Mouse (Mus musculus): ENCODE results near the gene Capza2. TPM values are rescaled to one million over a fixed set of nuclear protein-coding genes. Genes with fewer than 3 reads are reported as not detected.

Gene Capza2
- polyA plus RNA-seq, 1 experiment = 161 TPM

DNA sequence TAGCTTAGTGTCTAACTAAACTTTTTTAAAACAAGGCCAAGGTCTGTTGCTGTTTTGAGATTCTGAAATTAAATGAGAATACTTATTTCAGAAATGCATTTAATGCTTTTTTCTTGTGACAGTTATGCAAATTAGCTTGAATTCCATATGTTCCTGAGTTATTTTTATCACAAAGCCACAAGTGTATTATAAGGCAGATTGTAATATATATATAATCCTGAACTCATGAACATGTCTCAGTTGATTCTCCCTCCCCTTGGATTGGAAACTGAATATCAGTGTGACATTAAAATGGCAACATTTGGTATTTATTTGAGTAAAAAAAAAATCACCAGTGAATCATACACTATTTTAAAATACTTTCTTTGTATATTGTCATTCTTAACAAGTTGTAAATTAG is 30.0 kb downstream of the Capza2 start:
- TF ChIP-seq POLR2A (IDR thresholded peaks at IDR 0.05; ENCODE audit: insufficient read depth, low read depth, low read length) = no peak

DNA sequence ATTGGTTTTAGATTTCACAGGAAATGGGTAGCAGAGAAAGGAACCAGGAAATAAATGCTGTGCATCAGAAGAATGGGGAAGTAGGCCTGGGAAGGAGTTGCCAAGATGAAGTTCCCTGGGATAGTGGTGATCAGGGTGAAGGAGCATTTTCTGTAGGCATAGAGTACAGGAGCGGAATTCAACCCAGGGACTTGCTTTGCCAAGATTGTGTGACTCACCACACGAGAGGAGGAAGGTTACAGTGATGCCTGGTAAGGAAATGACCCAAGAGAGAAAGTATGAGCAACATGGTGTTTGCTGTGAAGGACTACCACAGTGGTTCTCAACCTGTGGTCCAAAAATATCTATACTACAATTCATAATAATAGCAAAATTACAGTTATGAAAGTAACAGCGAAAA is 31.8 kb downstream of the Capza2 start:
- Histone ChIP-seq H3K4me1 (ENCODE audit: control insufficient read depth, insufficient read depth, low read length) (no peaks in the 10 kb centered on the region), H3K27ac (ENCODE audit: insufficient read depth, low read depth, low read length) (no peak overlapping the region), H3K4me3 (ENCODE audit: insufficient read depth, low read depth, low read length) (no peak overlapping the region)
- no peak for TF ChIP-seq CTCF (IDR thresholded peaks at IDR 0.05; ENCODE audit: insufficient read depth, low read depth, low read length)
- TF ChIP-seq POLR2A (IDR thresholded peaks at IDR 0.05; ENCODE audit: insufficient read depth, low read depth, low read length) = no peak
- WGBS = 81% methylated on average over 3 of the region's 3 CpGs

More for the DNA sequence above, 30.0 kb downstream of the Capza2 start:
- Histone ChIP-seq H3K27ac (ENCODE audit: insufficient read depth, low read depth, low read length) (no peak overlapping the region), H3K4me1 (ENCODE audit: control insufficient read depth, insufficient read depth, low read length) (no peaks in the 10 kb centered on the region), H3K4me3 (ENCODE audit: insufficient read depth, low read depth, low read length) (no peak overlapping the region)

DNA sequence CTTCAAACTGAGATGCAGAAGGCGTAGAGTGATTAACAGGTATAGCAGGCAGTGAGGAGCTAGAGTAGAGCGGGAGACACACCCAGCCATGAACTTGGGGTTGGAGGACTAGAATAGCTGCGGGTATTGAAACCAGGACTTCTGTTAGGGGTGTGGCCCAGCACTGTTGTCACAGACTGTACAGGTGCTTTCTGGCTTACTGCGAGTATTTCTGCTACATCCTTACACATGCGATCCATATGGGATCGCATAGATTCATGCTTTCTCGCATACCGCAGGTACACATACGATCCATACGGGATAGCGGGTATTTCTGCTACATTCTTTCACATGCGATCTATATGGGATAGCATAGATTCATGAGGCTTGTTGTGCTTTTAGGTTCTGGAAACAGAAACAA is 32.3 kb downstream of the Capza2 start:
- no peak overlapping the region for H3K27ac ChIP-seq (ENCODE audit: insufficient read depth, low read depth, low read length)
- 96% methylated on average over 12 of the region's 12 CpGs for WGBS
- no peaks in the 10 kb centered on the region for H3K4me1 ChIP-seq (ENCODE audit: control insufficient read depth, insufficient read depth, low read length)
- TF ChIP-seq CTCF (IDR thresholded peaks at IDR 0.05; ENCODE audit: insufficient read depth, low read depth, low read length) (no peak), POLR2A (IDR thresholded peaks at IDR 0.05; ENCODE audit: insufficient read depth, low read depth, low read length) (no peak)
- H3K4me3 ChIP-seq (ENCODE audit: insufficient read depth, low read depth, low read length) = no peak overlapping the region

DNA sequence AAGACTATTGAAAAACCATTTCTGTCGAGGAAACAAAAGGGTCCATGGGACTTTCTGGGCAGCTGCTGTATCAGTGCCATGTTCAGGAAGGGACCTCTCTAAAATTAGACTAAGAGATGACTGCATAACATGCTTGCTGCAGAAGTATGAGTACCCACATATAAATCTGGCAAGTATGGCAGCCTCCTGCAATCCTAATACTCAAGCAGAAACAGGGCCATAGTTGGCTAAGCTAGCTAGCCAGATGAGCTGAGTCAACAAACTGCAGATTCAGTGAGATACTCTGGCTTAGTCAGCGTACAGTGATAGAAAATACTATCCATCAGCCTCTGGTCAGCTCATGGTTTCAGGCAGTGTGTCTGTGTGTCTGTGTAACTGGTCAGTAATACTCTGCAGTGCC is 33.8 kb downstream of the Capza2 start:
- WGBS = 67% methylated on average over 2 of the region's 2 CpGs
- H3K27ac ChIP-seq (ENCODE audit: insufficient read depth, low read depth, low read length) = no peak overlapping the region
- TF ChIP-seq POLR2A (IDR thresholded peaks at IDR 0.05; ENCODE audit: insufficient read depth, low read depth, low read length) (no peak), CTCF (IDR thresholded peaks at IDR 0.05; ENCODE audit: insufficient read depth, low read depth, low read length) (no peak)
- H3K4me3 ChIP-seq (ENCODE audit: insufficient read depth, low read depth, low read length) = no peak overlapping the region
- H3K4me1 ChIP-seq (ENCODE audit: control insufficient read depth, insufficient read depth, low read length) = no peaks in the 10 kb centered on the region

DNA sequence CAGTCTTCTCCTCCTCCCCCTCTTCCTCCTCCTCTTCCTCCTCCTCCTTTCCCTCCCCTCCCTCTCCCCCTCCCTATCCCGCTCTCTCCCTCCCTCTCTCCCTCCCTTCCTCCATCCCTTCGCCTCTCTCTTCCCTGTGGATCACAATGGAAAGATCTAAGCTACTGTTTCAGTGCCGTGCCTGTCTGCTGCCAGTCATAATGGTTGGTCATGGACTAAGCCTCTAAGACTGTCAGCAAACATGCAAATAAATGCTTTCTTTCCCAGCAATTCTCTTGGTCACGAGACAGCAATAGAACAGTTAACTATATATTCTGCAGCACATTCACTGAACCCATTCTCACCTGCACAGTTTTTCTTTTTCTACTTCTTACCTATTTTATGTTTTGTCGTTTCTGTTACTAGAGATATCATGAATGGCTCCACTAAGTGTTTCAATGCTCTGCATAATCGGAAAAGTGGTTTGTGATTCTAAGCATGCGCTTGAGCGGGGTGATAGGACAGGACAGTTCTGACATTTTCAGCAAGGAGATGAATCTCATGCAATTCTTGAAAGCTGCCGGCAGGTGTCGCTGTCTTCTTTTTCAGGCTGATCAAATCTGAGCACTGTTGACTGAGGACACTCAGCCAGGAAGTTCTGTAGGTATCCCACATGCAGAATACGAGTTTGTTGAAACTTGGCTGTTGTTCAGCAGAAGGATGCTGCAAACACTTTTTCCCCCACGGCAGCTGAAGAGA is 39.2 kb downstream of the Capza2 start:
- TF ChIP-seq CTCF (IDR thresholded peaks at IDR 0.05; ENCODE audit: insufficient read depth, low read depth, low read length) = 0 out of 2 replicates have a peak, but pooled peaks have one; percentile 16
- no peak for TF ChIP-seq POLR2A (IDR thresholded peaks at IDR 0.05; ENCODE audit: insufficient read depth, low read depth, low read length)
- Histone ChIP-seq H3K4me3 (ENCODE audit: insufficient read depth, low read depth, low read length) (no peak overlapping the region), H3K4me1 (ENCODE audit: control insufficient read depth, insufficient read depth, low read length) (no peaks in the 10 kb centered on the region), H3K27ac (ENCODE audit: insufficient read depth, low read depth, low read length) (no peak overlapping the region)
- WGBS = 23% methylated on average over 12 of the region's 12 CpGs

DNA sequence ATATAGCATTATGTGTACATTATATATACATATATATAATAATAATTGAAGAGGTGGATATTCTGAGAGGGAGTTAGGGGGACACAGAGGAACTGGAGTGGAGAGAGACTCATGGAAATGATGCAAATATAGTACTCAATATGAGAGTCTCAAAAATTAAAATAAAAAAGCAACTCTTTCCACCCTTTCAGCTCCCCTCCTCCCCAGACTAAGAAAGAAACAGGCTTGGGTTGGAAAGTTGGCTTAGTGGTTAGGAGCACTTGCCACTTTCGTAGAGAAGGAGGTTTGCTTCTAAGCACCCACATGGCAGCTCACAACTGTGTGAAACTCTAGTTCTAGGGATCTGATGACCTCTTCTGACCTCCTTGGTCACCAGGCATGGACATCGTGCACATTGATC is 41.0 kb downstream of the Capza2 start:
- no peak overlapping the region for H3K27ac ChIP-seq (ENCODE audit: insufficient read depth, low read depth, low read length)
- H3K4me3 ChIP-seq (ENCODE audit: insufficient read depth, low read depth, low read length) = no peak overlapping the region
- 82% methylated on average over 2 of the region's 2 CpGs for WGBS
- H3K4me1 ChIP-seq (ENCODE audit: control insufficient read depth, insufficient read depth, low read length) = no peaks in the 10 kb centered on the region
- no peak for TF ChIP-seq POLR2A (IDR thresholded peaks at IDR 0.05; ENCODE audit: insufficient read depth, low read depth, low read length)
- no peak for TF ChIP-seq CTCF (IDR thresholded peaks at IDR 0.05; ENCODE audit: insufficient read depth, low read depth, low read length)

DNA sequence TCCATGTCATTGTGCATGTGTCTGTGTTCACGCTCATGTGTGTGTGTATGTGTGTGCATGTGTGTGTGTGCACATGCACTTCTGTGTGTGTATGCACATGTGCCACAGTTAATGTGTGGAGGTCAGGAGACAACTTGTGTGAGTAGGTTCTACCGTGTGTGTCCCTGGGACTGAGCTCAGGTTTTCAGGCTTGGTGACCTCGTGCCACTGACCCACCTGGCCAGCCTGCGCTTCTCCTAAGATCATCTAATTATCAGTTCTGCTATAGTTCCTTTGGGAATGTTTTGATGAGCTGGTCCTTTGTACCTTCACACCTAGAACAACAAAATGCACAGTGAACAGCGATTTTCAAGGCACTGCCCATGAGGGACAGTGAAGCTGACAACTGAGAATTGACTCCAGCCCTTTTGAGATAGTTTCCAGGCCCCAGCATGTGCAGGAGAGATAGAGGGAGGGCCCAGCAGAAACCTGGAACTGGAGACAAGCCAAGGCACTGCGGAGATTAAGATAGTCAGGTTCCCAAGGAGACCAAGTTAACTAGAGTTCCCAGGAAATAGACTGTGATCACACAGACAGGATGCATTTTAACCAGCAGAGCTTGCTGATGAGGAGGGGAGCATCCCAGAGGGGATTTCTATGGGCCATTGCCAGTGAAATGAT is 44.4 kb downstream of the Capza2 start:
- WGBS = 86% methylated on average over 6 of the region's 6 CpGs
- TF ChIP-seq CTCF (IDR thresholded peaks at IDR 0.05; ENCODE audit: insufficient read depth, low read depth, low read length) (no peak), POLR2A (IDR thresholded peaks at IDR 0.05; ENCODE audit: insufficient read depth, low read depth, low read length) (no peak)
- Histone ChIP-seq H3K27ac (ENCODE audit: insufficient read depth, low read depth, low read length) (no peak overlapping the region), H3K4me3 (ENCODE audit: insufficient read depth, low read depth, low read length) (no peak overlapping the region), H3K4me1 (ENCODE audit: control insufficient read depth, insufficient read depth, low read length) (no peaks in the 10 kb centered on the region)

DNA sequence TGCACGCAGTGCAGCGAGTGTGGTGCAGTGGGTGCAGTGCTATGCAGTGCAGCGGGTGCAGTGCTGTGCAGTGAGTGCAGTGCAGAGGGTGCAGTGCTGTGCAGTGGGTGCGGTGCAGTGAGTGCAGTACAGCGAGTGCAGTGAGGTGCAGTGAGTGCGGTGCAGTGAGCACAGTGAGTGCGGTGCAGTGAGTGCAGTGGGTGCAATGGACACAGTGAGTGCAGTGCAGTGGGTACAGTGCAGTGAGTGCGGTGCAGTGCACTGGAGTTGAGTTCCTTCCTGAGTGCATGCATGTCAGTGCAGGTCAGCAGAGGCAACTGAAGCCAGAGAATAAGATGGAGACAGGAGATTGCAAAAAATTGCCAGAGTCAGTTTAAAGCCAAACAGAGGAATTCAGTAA is 45.8 kb downstream of the Capza2 start:
- TF ChIP-seq CTCF (IDR thresholded peaks at IDR 0.05; ENCODE audit: insufficient read depth, low read depth, low read length) = no peak
- no peak for TF ChIP-seq POLR2A (IDR thresholded peaks at IDR 0.05; ENCODE audit: insufficient read depth, low read depth, low read length)
- no peak overlapping the region for H3K4me3 ChIP-seq (ENCODE audit: insufficient read depth, low read depth, low read length)
- 96% methylated on average over 8 of the region's 8 CpGs for WGBS
- H3K4me1 ChIP-seq (ENCODE audit: control insufficient read depth, insufficient read depth, low read length) = no peaks in the 10 kb centered on the region
- H3K27ac ChIP-seq (ENCODE audit: insufficient read depth, low read depth, low read length) = no peak overlapping the region

DNA sequence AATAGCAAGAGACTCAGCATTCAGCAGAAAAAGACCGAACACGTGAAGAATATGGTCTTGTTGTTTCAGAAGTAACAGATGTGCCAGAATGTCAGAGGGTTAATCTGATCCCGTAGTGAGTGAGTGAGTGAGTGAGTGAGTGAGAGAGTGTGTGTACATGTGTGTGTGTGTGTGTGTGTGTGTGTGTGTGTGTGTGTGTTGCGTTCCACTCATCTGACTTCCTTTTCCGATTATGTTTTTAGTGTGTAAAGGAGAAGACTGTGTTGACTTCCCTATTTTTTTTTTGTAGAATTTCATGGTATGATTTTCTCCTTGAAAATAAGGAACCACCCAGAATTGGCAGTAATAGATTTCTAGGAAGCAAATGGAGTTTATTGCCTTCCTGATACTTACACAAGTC is 52.6 kb downstream of the Capza2 start:
- Histone ChIP-seq H3K4me1 (ENCODE audit: control insufficient read depth, insufficient read depth, low read length) (no peaks in the 10 kb centered on the region), H3K27ac (ENCODE audit: insufficient read depth, low read depth, low read length) (no peak overlapping the region), H3K4me3 (ENCODE audit: insufficient read depth, low read depth, low read length) (no peak overlapping the region)
- 72% methylated on average over 5 of the region's 5 CpGs for WGBS
- TF ChIP-seq CTCF (IDR thresholded peaks at IDR 0.05; ENCODE audit: insufficient read depth, low read depth, low read length) = no peak
- no peak for TF ChIP-seq POLR2A (IDR thresholded peaks at IDR 0.05; ENCODE audit: insufficient read depth, low read depth, low read length)

All from olfactory bulb, adult 2 months (tissue).